Mouse (Mus musculus) testis, adult 2 months (tissue): Measurements from ENCODE around the gene Yipf3. TPM values are rescaled to one million over a fixed set of nuclear protein-coding genes. Genes with fewer than 3 reads are reported as not detected.

ENCODE experiments used
- H3K27ac ChIP-seq: fragments of 200-500 bp; 2 replicates; pipeline ENCODE4 v1.5.1; 2012; ENCODE audit warnings: low read depth, low read length; ENCODE audit not compliant: control insufficient read depth, insufficient read depth
- H3K27me3 ChIP-seq: fragments of 200-500 bp; 2 replicates; pipeline ENCODE4 v1.6.1; 2012; ENCODE audit warnings: mild to moderate bottlenecking, low read length, moderate library complexity; ENCODE audit not compliant: control insufficient read depth, insufficient read depth
- H3K36me3 ChIP-seq: fragments of 200-500 bp; 2 replicates; pipeline ENCODE4 v1.6.1; 2012; ENCODE audit warnings: mild to moderate bottlenecking, low read length; ENCODE audit not compliant: control insufficient read depth, insufficient read depth
- H3K4me1 ChIP-seq: fragments of 200-500 bp; 2 replicates; pipeline ENCODE4 v1.6.1; 2012; ENCODE audit warnings: low read length; ENCODE audit not compliant: control insufficient read depth, insufficient read depth
- H3K4me3 ChIP-seq: fragments of 200-500 bp; 2 replicates; pipeline ENCODE4 v1.5.1; 2012; ENCODE audit warnings: low read depth, mild to moderate bottlenecking, low read length, moderate library complexity, mixed read lengths; ENCODE audit not compliant: control insufficient read depth
- CTCF ChIP-seq: fragments of 200-500 bp; IDR thresholded peaks from 2 replicates; pipeline ENCODE4 v1.5.1; 2012; ENCODE audit warnings: low read depth, mild to moderate bottlenecking, inconsistent platforms, low read length, moderate library complexity; ENCODE audit not compliant: control insufficient read depth, insufficient read depth, insufficient replicate concordance
- POLR2A ChIP-seq: fragments of 200-500 bp; IDR thresholded peaks from 2 replicates; pipeline ENCODE4 v1.6.1; 2012; ENCODE audit warnings: low read depth, mild to moderate bottlenecking, inconsistent platforms, low read length, moderate library complexity; ENCODE audit not compliant: control insufficient read depth
- polyA plus RNA-seq: library from polyadenylated mRNA; depleted of rRNA; stranded (reverse); fragments of >200 nt; gene quantifications from 2 replicates; pipeline ENCODE4 v1.2.3, GENCODE M21; 2012

Gene Yipf3
- polyA plus RNA-seq, 1 experiment = 75.4 TPM

DNA sequence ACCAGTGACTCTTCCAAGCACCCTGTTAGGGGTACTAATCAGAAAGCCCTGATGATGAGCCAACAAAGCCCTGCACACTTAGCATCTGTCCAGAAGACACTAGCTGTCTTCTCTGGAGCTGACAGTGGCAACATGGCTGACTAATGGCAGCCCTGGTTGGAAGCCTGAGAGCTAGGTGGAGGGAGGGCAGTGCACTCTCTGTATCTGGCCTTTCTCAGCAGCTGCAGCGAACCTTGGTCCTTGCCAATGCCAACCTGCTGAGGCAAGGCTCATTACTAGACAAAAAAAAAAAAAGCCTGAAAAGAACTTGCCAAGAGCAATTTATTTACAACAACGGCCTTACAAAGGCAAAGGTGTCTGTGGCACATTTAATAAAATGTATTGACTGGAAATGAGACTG, 4.3 kb upstream of the Yipf3 start:
- H3K27me3 ChIP-seq = no peaks in the 10 kb centered on the region
- TF ChIP-seq POLR2A (no peak), CTCF (no peak)
- H3K4me3 ChIP-seq = no peak overlapping the region
- H3K4me1 ChIP-seq = peaks cover 3% of the 10 kb centered on the region
- no peak overlapping the region for H3K27ac ChIP-seq
- peaks cover 2% of the 10 kb centered on the region; the same call in 1 of the 2 replicates for H3K36me3 ChIP-seq

DNA sequence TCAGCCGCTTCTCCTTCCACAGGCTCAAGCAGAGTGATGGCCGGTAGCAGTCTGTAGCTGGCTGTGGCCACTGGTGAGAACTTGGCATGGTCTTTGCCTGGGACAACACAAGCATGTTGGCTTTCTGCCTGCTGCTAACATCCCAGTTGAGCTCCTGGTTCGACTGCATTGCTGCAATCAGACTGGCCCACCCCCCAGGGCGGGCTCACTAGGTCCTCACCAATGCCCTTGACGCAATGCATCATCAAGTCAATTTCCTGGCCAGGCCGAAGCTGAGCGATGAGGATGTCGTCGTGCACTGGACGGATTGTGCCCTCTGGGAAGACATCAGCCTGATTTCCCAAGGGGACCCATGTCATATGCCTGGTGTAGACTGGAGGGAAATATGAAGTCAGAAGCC, 3.3 kb upstream of the Yipf3 start:
- H3K36me3 ChIP-seq = peaks cover 2% of the 10 kb centered on the region; the same call in 1 of the 2 replicates
- H3K4me3 ChIP-seq = no peak overlapping the region
- no peak for TF ChIP-seq POLR2A
- TF ChIP-seq CTCF = no peak
- no peaks in the 10 kb centered on the region for H3K27me3 ChIP-seq
- peaks cover 5% of the 10 kb centered on the region for H3K4me1 ChIP-seq
- no peak overlapping the region for H3K27ac ChIP-seq

DNA sequence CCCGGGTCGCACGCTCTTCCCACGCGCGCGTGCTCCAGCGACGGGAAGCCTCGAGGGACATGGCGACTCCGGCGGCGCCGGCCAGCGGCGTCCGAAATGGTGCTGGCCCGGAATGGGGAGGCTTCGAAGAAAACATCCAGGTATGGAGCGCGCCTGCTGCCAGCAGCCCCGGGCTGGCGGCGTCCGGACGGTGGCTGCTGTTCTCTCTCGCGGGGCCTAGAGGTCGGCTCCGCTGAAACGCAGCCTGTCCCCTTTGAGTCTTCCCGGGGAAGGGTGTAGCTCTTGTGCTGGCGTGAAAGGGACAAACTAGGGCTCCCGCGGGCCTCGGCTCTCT, 276 bp downstream of the Yipf3 start:
- peaks cover 5% of the 10 kb centered on the region for H3K4me1 ChIP-seq
- no peaks in the 10 kb centered on the region for H3K27me3 ChIP-seq
- TF ChIP-seq CTCF (no peak), POLR2A (no peak)
- H3K36me3 ChIP-seq = no peaks in the 10 kb centered on the region; the same call in 1 of the 2 replicates
- H3K4me3 ChIP-seq = peak overlapping the region; percentile 98
- H3K27ac ChIP-seq = peak overlapping the region; percentile 72

DNA sequence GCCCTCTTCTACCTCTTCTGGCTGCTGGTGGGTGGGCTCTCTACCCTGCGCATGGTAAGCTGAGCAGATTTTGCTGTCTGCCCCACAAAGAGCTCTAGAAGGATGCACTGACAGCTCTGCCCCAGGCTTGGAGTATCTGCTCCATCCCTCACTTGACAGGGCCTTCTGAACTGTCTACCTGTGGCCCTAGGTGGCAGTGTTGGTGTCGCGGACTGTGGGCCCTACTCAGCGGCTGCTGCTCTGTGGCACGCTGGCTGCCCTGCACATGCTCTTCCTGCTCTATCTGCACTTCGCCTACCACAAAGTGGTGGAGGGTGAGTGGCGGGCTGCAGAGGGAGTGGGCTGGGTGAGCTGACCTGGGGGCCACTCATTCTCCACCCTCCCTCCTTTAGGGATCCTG, 3.3 kb downstream of the Yipf3 start:
- TF ChIP-seq POLR2A = no peak
- TF ChIP-seq CTCF = no peak
- Histone ChIP-seq H3K36me3 (no peaks in the 10 kb centered on the region; the same call in 1 of the 2 replicates), H3K27me3 (no peaks in the 10 kb centered on the region), H3K4me3 (no peak overlapping the region), H3K4me1 (peaks cover 3% of the 10 kb centered on the region), H3K27ac (no peak overlapping the region)

DNA sequence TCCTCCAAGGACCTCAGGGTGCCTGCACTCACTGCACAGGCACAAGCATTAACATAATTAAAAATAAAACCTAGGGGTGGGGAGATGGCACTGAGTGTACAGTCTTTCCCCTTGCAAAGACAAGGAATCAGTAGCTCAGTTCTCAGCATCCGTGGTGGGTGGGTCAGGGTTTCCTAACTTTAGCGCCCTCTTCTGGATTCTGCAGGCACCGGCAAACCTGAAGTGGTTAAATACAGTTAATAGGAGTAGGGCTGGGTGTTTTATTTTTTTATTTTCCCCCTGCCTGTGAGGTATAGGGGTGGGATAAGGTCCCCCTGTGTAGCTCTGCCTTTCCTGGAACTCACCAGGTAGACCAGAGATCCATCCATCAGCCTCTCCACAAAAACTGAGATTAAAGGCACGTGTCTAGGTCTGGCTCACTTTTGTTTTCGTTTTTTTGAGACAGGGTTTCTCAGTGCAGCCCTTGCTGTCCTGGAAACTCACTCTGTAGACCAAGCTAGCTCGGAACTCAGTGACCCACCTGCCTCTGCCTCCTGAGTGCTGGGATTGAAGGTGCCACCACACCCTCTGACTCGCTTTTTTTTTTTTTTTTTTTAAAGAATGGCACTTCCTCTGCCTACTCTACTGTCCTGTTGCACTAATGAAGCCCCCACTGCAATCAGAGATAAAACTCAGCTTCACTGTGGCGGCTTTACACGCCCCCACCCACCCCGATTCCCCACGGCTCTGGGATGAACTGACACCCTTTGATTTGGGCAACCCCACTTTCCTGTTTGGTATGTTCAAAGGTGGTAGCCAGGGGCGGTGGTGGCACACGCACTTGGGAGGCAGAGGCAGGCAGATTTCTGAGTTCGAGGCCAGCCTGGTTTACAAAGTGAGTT, 4.9 kb downstream of the Yipf3 start:
- Histone ChIP-seq H3K36me3 (no peaks in the 10 kb centered on the region; the same call in none of the 2 replicates), H3K4me3 (peak overlapping the region; percentile 85), H3K27ac (no peak overlapping the region; the same call in 1 of the 2 replicates), H3K4me1 (peaks cover 3% of the 10 kb centered on the region), H3K27me3 (no peaks in the 10 kb centered on the region)
- no peak for TF ChIP-seq POLR2A

DNA sequence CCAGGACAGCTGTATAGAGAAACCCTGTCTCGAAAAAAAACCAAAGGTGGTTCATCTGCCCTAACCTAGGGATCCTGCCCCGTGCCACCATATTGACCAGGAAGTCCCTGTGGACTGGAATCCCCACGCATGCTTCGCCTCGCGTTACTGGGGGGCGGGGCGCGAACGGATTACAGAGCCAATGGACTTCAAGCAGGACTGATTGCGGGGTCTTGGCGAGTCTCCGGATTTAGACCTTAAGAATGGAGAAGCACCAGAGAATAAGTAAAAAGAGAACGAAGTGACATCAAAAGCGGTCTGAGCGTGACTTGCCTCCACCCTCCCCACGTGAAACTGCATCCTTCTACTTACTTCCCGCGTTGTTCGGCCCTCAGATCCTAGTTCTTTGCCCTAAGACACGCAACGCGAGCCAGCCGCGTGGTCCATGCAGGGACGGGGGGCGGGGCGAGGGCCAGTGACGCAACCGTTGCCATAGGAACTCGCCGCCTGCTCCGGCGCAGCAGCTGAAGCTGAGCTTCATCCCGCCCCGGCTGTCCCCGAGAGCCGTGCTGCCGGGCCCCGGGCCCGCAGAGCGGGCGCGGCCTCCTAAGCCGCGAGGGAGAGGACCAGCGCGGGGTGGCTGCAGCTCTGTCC, 5.7 kb downstream of the Yipf3 start, which contains the start of gene Lrrc73:
Gene Lrrc73, plus strand, starts transcription at position 80 of the 633 bp plus-strand sequence.
- peak within 1 kb of the TSS; percentile 67 for H3K27ac ChIP-seq
- H3K36me3 ChIP-seq = no peaks in the 10 kb centered on the region; the same call in none of the 2 replicates
- TF ChIP-seq CTCF = no peak; the same call in 1 of the 2 replicates
- TF ChIP-seq POLR2A = peak; percentile 58; the same call in 1 of the 2 replicates
- no peaks in the 10 kb centered on the region for H3K27me3 ChIP-seq
- H3K4me1 ChIP-seq = peaks cover 3% of the 10 kb centered on the region
- H3K4me3 ChIP-seq = peak within 1 kb of the TSS; percentile 85

DNA sequence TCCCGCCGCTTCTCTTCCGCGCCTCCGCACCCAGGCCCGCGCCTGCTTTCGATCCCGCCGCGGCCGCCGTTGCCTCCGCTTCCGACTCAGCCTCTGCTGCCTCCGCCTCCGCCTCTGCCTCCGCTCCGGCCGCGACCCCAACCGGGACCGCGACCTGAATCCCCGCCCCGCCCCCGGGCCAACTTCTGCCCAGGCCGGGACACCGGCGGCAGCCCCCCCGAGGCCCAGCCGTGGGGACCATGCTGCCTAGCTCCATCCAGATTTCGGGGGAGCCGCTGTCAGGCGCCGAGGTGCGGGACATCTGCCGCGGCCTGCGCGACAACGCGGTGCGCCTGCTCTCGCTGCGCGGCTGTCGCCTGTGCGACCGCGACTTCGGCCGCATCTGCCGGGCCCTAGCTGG, 6.2 kb downstream of the Yipf3 start:
- Histone ChIP-seq H3K4me1 (no peaks in the 10 kb centered on the region; the same call in none of the 2 replicates), H3K27ac (no peak overlapping the region; the same call in 1 of the 2 replicates), H3K27me3 (no peaks in the 10 kb centered on the region), H3K36me3 (no peaks in the 10 kb centered on the region; the same call in none of the 2 replicates), H3K4me3 (peak overlapping the region; percentile 85)
- TF ChIP-seq POLR2A (no peak), CTCF (no peak)
